Mouse (Mus musculus) C2C12 (cell line): ENCODE measurements around the gene Chrnd.

Experiments used
- CEBPB ChIP-seq: IDR thresholded peaks from one replicate; pipeline ENCODE4 v1.6.1; 2011; ENCODE audit warnings: low read depth, mild to moderate bottlenecking, control low read depth, moderate library complexity
- CTCF ChIP-seq: IDR thresholded peaks from one replicate; pipeline ENCODE4 v1.5.1; 2011; ENCODE audit not compliant: control insufficient read depth, insufficient read depth, insufficient read length
- MYOD1 ChIP-seq: IDR thresholded peaks from one replicate; pipeline ENCODE4 v1.6.1; 2011; ENCODE audit warnings: low read depth; ENCODE audit not compliant: control insufficient read depth, insufficient read length
- MYOG ChIP-seq: IDR thresholded peaks from one replicate; pipeline ENCODE4 v1.6.1; 2011; ENCODE audit not compliant: control insufficient read depth, insufficient read length; ENCODE audit errors: extremely low read depth
- USF1 ChIP-seq: IDR thresholded peaks from one replicate; pipeline ENCODE4 v1.6.1; 2011; ENCODE audit warnings: low read depth, mild to moderate bottlenecking, control low read depth, moderate library complexity

- TF ChIP-seq CEBPB (no peak), CTCF (no peak), MYOD1 (no peak), USF1 (no peak), MYOG (no peak)
These were observed 10.4 kb downstream of the Chrnd start for GRCm38 (mm10) chr1:87200811-87201210.
